Mouse (Mus musculus) cerebellum, postnatal 36 days (tissue): ENCODE measurements around the gene Hnrnpa0.

ENCODE experiments used
- DNase-seq, 2 experiments: peaks; one replicate each; pipeline ENCODE4 v3.0.0; 2021 to 2022; ENCODE audit warnings: mixed read lengths in 2 of 2

The Hnrnpa0 gene

GRCm38 (mm10) chr13:58126862-58127765, 1.2 kb downstream of the Hnrnpa0 start:
- DNase-seq = no peak

GRCm38 (mm10) chr13:58126126-58126525, 2.2 kb downstream of the Hnrnpa0 start:
- DNase-seq = peak in 1 of 2 experiments; percentile 32

GRCm38 (mm10) chr13:58124989-58125388, 3.4 kb downstream of the Hnrnpa0 start:
- DNase-seq = no peak

GRCm38 (mm10) chr13:58124278-58124677, 4.1 kb downstream of the Hnrnpa0 start:
- DNase-seq = no peak

GRCm38 (mm10) chr13:58123381-58123780, 5.0 kb downstream of the Hnrnpa0 start:
- DNase-seq = no peak

GRCm38 (mm10) chr13:58122786-58123297, 5.5 kb downstream of the Hnrnpa0 start:
- DNase-seq = no peak

- peak; percentile 54 to 63 for DNase-seq
These were observed 10.9 kb downstream of the Hnrnpa0 start for GRCm38 (mm10) chr13:58117318-58118017.

- DNase-seq = no peak
These were observed 11.6 kb downstream of the Hnrnpa0 start for GRCm38 (mm10) chr13:58116801-58117200.

GRCm38 (mm10) chr13:58115227-58115626, 13.1 kb downstream of the Hnrnpa0 start:
- DNase-seq = no peak

GRCm38 (mm10) chr13:58113061-58113900, 15.1 kb downstream of the Hnrnpa0 start, which contains the start of gene Klhl3:
Klhl3 (minus strand) TSS chr13:58113592.
- peak; percentile 73 to 78 for DNase-seq

- peak in 1 of 2 experiments; percentile 29 for DNase-seq
These were observed 15.7 kb downstream of the Hnrnpa0 start for GRCm38 (mm10) chr13:58112601-58113041.

- peak in 1 of 2 experiments; percentile 56 for DNase-seq
These were observed 16.2 kb downstream of the Hnrnpa0 start for GRCm38 (mm10) chr13:58112191-58112590.

GRCm38 (mm10) chr13:58111306-58111705, 17.1 kb downstream of the Hnrnpa0 start:
- peak; percentile 35 to 36 for DNase-seq

GRCm38 (mm10) chr13:58090643-58091042, 37.7 kb downstream of the Hnrnpa0 start:
- no peak for DNase-seq

- DNase-seq = peak; percentile 53 to 54
These were observed 44.0 kb downstream of the Hnrnpa0 start for GRCm38 (mm10) chr13:58084396-58084795.

- DNase-seq = no peak
These were observed 44.8 kb downstream of the Hnrnpa0 start for GRCm38 (mm10) chr13:58083521-58083920.

GRCm38 (mm10) chr13:58083048-58083447, 45.3 kb downstream of the Hnrnpa0 start:
- DNase-seq = no peak

GRCm38 (mm10) chr13:58078361-58078760, 50.0 kb downstream of the Hnrnpa0 start:
- DNase-seq = peak in 1 of 2 experiments; percentile 36
